Mouse (Mus musculus) bone marrow, adult 2 months (tissue): ENCODE results near the gene Tbc1d30.

Experiments
- CTCF ChIP-seq: fragments of 200-500 bp; IDR thresholded peaks from 2 replicates; pipeline ENCODE4 v1.5.1; 2011; ENCODE audit warnings: low read length, control low read depth; ENCODE audit not compliant: control insufficient read depth, insufficient read depth
- POLR2A ChIP-seq: fragments of 200-500 bp; IDR thresholded peaks from 2 replicates; pipeline ENCODE4 v1.6.1; 2011; ENCODE audit warnings: low read depth, mild to moderate bottlenecking, control low read depth, low read length, borderline replicate concordance; ENCODE audit not compliant: control insufficient read depth

- TF ChIP-seq CTCF (no peak), POLR2A (peak; percentile 4; the same call in 1 of the 2 replicates)
These were observed at the start of gene Tbc1d30 for GRCm38 (mm10) chr10:121351066-121351581.
